Mouse (Mus musculus) adrenal gland, postnatal 4 days (tissue): ENCODE results near the gene Gpsm1. TPM values are rescaled to one million over a fixed set of nuclear protein-coding genes. Genes with fewer than 3 reads are reported as not detected.

Source experiments
- DNase-seq, 2 experiments: peaks; one replicate each; pipeline ENCODE4 v3.0.0; 2021 to 2022; ENCODE audit warnings: low spot score in 2 of 2, mixed read lengths in 2 of 2
- total RNA-seq, 2 experiments: library from RNA; stranded (reverse); gene quantifications; 2 replicates each; pipeline ENCODE4 v1.2.3; 2021

Gene Gpsm1
- total RNA-seq, 2 experiments from 2014 or later, result 33.7 to 39.7 TPM

DNA sequence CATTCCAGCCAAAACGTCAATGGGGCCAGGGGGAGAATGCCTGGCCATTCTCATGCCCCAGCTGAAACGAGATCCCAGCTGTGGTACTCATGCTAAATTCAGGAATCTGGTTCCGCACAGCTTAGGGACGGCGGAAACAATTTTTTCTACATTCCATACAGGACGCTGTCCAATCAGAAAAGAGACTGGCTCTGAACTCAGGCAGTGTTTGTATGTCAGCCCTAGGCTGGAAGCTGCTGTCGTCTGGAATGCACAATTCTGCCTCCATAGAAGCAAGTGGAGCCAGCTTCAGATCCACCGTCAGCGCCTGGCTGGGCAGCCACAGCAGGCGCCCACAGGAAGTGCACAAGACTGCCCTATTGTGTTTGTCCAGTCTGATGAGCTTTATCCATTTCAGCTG is 5.6 kb upstream of the Gpsm1 start:
- no peak for DNase-seq

DNA sequence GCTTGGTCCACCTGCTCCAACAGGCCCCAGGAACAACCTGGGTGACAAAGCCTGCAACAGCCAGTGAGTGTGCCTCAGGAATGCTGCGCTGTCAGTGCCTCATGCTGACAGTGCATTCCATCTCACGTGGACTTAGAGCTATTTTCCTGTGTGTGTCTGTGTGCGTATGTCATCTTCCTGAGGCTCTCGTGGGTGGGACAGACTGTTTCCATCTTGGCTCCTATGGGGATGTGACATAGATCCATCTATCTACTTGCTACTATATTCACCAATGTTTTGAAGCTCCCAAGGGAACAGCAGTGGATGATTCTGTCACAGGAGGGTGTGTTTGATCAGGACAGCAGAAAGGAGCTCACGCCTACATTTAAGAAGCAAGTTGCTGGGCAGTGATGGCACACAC is 3.4 kb upstream of the Gpsm1 start:
- no peak for DNase-seq

DNA sequence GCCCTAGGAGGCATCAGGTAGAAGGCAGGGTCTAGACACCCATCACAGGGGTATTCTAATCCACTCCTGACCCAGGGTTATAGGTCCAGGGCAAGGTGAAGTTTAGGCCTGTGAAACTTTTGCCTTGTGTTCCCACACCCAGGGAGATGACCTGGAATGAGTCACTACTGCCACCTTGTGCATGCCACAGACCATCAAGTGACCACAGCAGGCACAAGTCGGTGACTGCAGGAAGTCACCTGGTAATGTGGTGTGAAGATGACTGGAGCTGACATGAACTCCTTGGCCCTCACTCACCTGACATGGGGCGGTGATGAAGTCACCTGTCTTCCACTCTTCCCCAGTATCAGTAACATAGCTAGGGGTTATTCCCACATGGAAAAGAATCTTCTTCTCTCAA is 2.5 kb upstream of the Gpsm1 start:
- DNase-seq, result no peak

DNA sequence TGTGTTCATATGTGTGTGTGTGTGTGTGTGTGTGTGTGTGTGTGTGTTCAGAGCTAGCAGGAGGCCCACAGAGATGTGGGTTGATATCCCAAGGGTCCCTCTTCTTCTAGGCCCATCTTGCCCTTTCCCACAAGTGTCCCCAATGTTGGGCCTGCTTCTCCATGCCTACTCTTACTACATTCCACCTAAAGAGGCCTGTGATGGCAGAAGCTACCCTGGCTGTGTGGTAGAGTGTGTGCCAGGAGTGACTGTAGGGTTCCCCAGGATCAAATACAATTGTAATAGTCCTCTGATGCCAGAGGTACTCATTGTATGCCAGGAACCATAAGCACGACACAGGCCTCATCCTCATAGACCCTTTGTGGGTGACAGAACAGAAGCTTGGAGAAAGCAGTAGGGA is 1.9 kb upstream of the Gpsm1 start:
- no peak for DNase-seq

- DNase-seq, result no peak
Observed at GRCm38 (mm10) chr2:26314281-26315071, 839 bp upstream of the Gpsm1 start.

DNA sequence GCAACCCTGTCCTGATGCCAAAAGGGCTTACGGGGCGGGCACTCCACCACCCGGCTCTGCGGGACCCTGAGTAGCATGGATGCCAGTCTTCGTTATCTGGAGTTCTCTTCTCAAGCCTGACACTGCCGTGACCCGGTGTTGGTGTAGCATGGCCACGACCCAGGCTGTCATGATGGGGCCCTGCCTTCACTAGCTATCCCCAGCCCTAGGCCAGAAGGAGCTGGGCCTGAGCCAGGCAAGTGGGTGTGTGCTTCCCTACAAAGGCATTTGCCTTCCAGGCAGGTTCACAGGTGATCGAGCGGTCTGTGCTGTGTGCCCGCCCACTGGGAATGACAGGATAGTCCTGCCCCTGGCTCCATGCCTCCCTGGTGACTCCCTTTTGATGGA is 603 bp downstream of the Gpsm1 start:
- peak in 1 of 2 experiments; percentile 26 for DNase-seq

DNA sequence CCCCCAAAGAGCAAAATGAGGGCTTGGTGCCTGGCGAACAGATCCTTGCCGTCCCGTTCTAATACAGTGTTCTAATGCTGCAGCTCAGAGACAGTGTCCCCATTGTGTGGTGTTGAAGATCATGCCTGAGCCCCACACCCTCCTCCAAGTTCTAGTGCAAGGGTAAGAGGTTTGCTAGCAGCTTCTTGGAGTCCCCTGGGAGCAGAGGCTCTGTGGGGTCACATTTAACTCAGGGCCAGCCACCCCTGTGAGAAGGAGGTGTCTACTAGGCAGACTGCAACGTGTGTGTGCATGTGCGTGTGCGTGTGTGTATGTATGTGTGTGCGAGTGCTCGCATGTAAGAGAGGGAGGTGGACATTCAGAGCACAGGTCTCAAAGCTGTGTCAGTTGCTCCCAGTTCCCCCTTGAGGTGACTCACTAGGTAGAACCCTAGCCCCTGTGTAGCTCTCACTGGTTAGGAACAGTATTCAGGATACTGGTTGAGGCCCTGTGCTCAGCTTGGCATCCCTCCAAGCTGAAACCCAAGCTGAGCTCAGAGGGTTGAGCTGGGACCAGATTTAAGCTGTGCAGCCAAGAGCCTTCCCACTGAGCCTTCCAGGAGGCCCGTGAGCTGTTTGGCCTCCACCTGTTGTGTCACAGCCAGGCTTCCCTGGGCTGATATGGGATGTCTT is 1.4 kb downstream of the Gpsm1 start:
- no peak for DNase-seq

- no peak for DNase-seq
Observed at GRCm38 (mm10) chr2:26317371-26317770, 2.1 kb downstream of the Gpsm1 start.

GRCm38 (mm10) chr2:26317991-26318672 is 2.8 kb downstream of the Gpsm1 start:
- DNase-seq, result no peak

DNA sequence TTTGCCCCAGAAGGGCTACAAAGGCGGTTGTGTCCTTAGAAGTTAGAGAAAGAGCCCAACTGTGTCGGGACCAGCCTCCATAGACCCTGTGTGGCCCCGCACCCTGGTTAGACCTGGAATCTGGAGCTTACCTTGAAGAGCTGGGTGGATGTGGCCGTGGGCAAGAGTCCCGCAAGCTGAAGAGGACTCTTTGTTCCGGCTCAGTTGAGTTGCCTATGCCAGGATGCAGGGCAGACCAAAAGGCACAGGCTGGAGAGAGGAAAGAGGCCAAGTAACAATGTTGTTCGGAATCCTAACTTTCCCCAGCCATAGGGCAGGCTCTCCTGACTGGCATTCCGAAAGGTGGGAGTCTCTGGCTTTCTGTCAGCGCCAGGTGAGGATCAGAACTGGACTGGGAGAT is 3.8 kb downstream of the Gpsm1 start:
- DNase-seq, result no peak

DNA sequence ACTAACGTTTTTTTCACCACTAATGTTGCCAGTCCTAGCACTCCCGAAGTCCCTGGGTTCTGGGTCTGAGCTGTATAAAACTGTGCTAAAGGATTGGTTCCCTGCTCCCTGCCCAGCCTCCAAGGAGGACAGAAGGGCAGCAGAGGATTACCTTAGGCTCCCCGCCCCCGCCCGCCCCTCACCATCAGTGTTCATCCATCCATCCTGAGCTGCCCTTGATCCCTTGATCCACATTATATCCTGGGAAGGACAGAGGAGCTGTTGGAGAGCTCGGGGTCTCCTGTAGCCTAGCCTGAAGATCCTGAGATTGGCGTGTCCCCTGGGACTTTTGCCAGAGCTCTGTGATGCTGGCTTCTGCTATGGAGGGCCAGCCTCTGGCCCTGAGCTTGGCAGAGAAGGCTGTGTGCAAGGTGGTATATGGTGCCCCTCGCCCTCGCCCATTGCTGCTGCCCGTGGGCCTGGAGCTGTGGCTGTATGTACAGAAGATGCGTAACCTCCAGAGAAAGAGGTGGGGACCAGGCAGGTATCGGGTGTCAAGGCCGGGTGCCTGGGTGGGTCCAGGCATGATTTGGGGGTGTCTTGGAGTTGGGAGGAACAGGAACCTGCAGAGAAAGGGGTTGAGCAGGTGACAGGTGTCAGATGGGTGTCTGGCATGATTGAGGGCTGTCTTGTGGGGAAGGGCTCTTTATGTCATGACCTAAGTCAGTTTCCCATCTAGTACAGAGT is 4.4 kb downstream of the Gpsm1 start:
- DNase-seq, result no peak

DNA sequence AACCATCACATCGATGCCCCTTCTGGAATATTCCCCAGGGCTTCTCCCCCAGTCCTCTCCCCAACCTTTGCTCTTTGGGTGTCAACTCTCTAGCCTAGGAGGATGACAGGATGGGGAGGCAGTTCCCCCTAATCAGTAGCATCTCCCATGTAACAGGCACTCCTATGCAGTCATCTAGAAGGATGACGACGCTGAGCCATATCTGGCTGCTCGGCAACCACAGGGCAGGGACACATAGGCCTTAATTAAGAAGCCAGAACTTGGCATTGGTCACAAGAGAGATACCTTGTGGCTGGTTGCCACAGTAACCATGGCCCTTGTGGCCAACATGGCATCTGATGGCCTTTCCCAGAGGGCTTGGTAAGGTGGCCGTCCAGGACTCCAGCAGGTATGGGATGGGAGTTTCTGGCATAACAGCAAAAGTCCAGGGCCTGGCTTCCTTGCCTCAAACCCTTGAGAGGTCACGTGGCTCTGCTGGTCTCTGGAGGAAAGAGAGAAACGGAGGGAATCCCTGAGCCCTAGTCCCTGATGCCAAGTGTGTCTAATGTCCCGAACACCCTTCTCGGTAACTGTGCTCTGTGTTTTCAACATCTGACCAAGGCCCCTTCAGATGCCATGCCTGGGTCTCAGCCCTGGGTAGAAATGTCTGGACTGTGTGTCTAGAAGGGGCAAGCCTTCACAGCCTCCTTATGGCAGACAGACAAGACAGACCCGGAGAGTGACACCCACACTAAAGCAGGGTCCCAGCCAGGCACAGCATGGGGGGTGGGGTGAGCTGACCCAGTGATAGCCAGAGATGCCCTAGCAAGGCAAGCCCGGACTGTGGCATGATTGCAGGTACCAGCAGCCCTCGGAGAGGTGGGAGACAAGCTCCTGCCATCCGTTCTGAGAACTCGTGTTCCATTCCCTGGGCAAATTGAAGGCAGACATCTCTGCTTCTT is 5.2 kb downstream of the Gpsm1 start:
- DNase-seq, result no peak

GRCm38 (mm10) chr2:26323589-26324325 is 8.4 kb downstream of the Gpsm1 start:
- no peak for DNase-seq

- no peak for DNase-seq
Observed at GRCm38 (mm10) chr2:26324917-26325316, 9.6 kb downstream of the Gpsm1 start.

GRCm38 (mm10) chr2:26325386-26326181 is 10.3 kb downstream of the Gpsm1 start:
- peak in 1 of 2 experiments; percentile 49 for DNase-seq

DNA sequence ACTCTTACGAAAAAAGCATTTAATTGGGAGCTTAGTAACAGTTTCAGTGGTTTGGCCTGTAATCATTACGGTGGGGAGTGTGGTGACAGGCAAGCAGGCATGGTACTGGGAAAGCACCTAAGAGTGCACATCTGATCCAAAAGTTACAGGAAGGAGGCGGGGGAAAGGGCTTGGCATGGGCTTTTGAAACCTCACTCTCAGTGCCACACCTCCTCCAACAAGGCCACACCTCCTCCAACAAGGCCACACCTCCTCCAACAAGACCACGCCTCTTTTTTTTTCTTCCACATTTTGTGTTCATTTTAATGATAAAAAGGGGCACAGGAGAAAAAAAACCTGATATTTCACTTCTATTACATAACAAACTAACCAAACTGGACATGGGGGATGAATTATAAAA is 12.5 kb downstream of the Gpsm1 start:
- DNase-seq, result no peak

DNA sequence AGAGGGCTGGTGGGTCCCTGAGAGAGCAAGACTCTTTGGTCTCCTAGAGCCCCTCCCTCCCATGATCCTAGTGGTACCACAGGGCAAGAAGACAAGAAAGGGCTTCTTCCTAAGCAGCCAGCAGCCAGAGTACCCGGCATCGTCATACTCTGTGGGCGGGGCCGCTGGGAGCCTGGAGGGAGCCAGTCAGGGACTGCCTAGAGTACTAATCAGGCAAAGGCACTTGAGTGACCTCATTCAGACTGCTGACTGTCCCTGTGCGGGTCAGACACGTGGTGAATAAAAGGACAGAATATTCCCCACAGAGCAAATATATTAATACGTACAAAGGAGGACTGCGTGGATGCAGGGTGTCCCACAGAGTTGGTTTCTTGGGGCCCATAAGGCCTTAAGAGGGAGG is 14.1 kb downstream of the Gpsm1 start:
- DNase-seq, result no peak

DNA sequence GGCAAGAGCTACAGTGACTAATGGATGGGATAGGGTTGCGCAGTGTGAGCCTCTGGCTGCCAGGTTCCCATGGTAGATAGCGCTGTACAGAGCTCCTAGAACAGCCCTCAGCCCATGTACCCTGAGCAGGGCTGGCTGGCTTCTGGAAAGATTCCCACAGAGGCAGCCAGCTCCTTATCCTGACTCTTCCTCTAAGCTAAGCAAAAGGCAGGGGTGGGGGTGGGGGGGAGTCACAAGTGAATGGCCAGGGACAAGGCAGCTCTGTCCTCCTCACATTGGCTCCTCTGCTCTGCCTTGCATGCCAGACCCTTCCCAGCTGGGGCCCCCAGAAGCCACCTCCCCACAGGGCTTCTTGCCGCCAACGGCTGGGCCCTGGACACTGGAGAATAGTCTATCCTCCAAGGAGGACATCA is 14.7 kb downstream of the Gpsm1 start:
- DNase-seq, result no peak

DNA sequence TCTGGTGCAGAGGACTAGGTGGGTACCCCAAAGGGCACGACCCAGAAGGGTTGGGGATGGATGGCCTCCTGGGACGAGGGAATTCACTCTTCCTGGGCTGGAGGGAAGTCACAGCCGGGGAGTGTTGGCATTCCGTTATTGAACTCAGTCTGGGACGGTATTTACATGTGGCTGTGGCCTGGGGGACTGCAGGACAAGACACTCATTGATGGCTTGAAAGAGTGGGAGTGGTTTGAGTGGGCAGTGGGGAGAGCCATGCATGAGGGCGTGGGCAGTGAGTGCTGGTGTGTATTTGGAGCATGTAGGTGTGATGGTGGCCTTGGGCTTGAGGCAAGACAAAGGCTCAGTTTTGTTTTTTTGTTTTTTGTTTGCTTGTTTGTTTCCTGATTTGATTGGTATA is 15.4 kb downstream of the Gpsm1 start:
- no peak for DNase-seq
